Mouse (Mus musculus) ES-E14 (cell line): ENCODE data around the gene Fam171a1. TPM values are rescaled to one million over a fixed set of nuclear protein-coding genes. Genes with fewer than 3 reads are reported as not detected.
A peak's percentile ranks its signal among the peaks of the same experiment; 100 is the strongest.

Source experiments
- DNase-seq: peaks from one replicate; pipeline ENCODE4 v3.0.0-alpha.2; 2013; ENCODE audit warnings: low read depth, low spot score
- H3K27ac ChIP-seq: 2 replicates; pipeline ENCODE4 v1.5.1; 2012; ENCODE audit warnings: low read depth, mild to moderate bottlenecking, low read length, moderate library complexity, mixed read lengths; ENCODE audit not compliant: poor library complexity, insufficient read depth, severe bottlenecking
- H3K36me3 ChIP-seq: 2 replicates; pipeline ENCODE4 v1.6.1; 2012; ENCODE audit warnings: mild to moderate bottlenecking, low read length, moderate library complexity, mixed read lengths; ENCODE audit not compliant: control insufficient read depth, poor library complexity, insufficient read depth, severe bottlenecking
- H3K4me1 ChIP-seq, 2 experiments: fragments of 150-350 bp in 1 of 2; sonication (generic) in 1 of 2; 2 replicates each; pipeline ENCODE4 v1.6.1; 2012; ENCODE audit warnings: low read length in 2 of 2, mild to moderate bottlenecking in 1 of 2, mixed read lengths in 1 of 2; ENCODE audit not compliant: control insufficient read depth in 2 of 2, insufficient read depth in 2 of 2, poor library complexity in 1 of 2
- H3K4me3 ChIP-seq, 2 experiments: fragments of 150-350 bp in 1 of 2; sonication (generic) in 1 of 2; 2 replicates each; pipeline ENCODE4 v1.5.1; 2012; ENCODE audit warnings: low read length in 2 of 2, low read depth in 1 of 2, mild to moderate bottlenecking in 1 of 2, mixed read lengths in 1 of 2; ENCODE audit not compliant: insufficient read depth in 1 of 2, poor library complexity in 1 of 2, severe bottlenecking in 1 of 2
- H3K9ac ChIP-seq: 2 replicates; pipeline ENCODE4 v1.6.1; 2012; ENCODE audit warnings: low read depth, mild to moderate bottlenecking, low read length, mixed read lengths; ENCODE audit not compliant: poor library complexity, insufficient read depth, severe bottlenecking
- H3K9me3 ChIP-seq: fragments of 150-350 bp; sonication (generic); 2 replicates; pipeline ENCODE4 v1.6.1; 2012; ENCODE audit warnings: low read depth, mild to moderate bottlenecking, low read length; ENCODE audit not compliant: control insufficient read depth, insufficient read depth
- CHD2 ChIP-seq: IDR thresholded peaks from 2 replicates; pipeline ENCODE4 v1.6.1; 2014; ENCODE audit warnings: mild to moderate bottlenecking, low read depth, low read length, inconsistent platforms
- HCFC1 ChIP-seq: IDR thresholded peaks from 2 replicates; pipeline ENCODE4 v1.6.1; 2012; ENCODE audit warnings: low read length, inconsistent platforms, borderline replicate concordance; ENCODE audit not compliant: insufficient read depth
- MAFK ChIP-seq: IDR thresholded peaks from 2 replicates; pipeline ENCODE4 v1.6.1; 2014; ENCODE audit warnings: mild to moderate bottlenecking, low read depth, low read length, inconsistent platforms; ENCODE audit not compliant: insufficient read depth
- ZC3H11A ChIP-seq: IDR thresholded peaks from 2 replicates; pipeline ENCODE4 v1.6.1; 2012; ENCODE audit warnings: low read depth, mild to moderate bottlenecking, inconsistent platforms, low read length, borderline replicate concordance
- ZNF384 ChIP-seq: IDR thresholded peaks from 2 replicates; pipeline ENCODE4 v1.6.1; 2012; ENCODE audit warnings: low read depth, low read length, inconsistent platforms
- in situ Hi-C, 2 experiments: fragments of 600-800 bp; cut with MboI; formaldehyde crosslinking; loops; one replicate each; pipeline ENCODE4 v1.15.1; 2025; ENCODE audit warnings: low sequenced_read_pairs in 2 of 2, inconsistent platforms in 1 of 2; ENCODE audit not compliant: unreplicated experiment in 2 of 2
- total RNA-seq: library from RNA; depleted of rRNA; stranded (reverse); fragments of 300-350 nt; gene quantifications from 2 replicates; pipeline ENCODE4 v1.2.3, GENCODE M21; 2012

Fam171a1 gene
- total RNA-seq, 1 experiment = 8.1 TPM

DNA sequence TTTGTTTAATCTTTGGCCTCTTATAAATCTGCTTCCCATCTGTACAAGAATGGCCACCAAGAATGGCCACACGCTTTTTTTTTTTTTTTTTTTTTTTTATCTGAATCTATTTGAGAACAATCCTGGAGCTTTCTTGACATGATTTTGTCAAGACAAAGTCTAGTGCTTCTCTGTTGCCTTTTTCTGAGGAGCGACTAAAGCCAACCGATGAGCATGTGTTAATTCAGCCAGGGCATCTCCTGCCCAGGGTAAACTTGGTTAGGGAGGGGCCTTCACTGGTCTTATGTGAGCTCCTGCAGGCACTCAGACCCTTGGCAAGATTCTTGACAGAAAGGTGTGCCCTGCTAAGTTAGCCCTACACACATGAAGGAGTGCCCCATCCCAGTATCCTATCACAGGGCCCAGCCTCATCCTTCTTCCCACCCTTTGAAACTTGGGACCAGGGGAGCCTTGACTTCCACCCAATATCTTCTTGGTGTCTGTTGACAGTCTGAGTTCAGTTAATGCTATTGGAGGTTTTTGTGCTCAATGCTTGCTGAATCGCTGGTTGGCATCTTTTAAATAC is 5.4 kb downstream of the Fam171a1 start:
- Histone ChIP-seq H3K4me3 (peak overlapping the region; percentile 91 to 92), H3K9me3 (no peaks in the 10 kb centered on the region), H3K36me3 (no peaks in the 10 kb centered on the region), H3K9ac (no peak overlapping the region), H3K27ac (no peak overlapping the region), H3K4me1 (no peaks in the 10 kb centered on the region)
- no peak for DNase-seq
- in situ Hi-C loops = no loop called here
- TF ChIP-seq ZNF384 = peak; percentile 76; the same call in 1 of the 2 replicates
- no peak for TF ChIP-seq MAFK

DNA sequence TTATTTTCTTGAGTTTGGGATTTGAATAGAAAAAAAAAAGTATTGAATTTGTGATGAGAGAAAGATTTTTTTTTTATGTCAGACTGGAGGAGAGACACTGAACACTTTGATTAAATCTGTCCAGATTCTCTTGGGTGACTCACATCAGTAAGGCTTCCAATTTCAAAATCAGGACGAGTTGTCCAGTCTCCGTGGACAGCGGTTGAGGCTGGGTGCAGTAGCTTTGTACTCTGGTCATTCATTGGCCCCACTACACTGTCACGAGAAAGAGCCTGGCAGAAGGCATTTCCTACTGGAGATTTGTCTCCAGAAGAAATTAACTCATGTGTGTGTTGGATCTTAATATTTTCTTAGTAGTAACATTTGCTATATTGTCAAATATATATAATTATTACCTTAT is 8.5 kb downstream of the Fam171a1 start:
- Histone ChIP-seq H3K4me1 (no peaks in the 10 kb centered on the region), H3K36me3 (no peaks in the 10 kb centered on the region), H3K9ac (no peak overlapping the region), H3K9me3 (no peaks in the 10 kb centered on the region), H3K4me3 (no peak overlapping the region), H3K27ac (no peak overlapping the region)
- DNase-seq = no peak
- TF ChIP-seq MAFK (no peak), ZC3H11A (no peak), CHD2 (no peak), HCFC1 (no peak), ZNF384 (no peak)
- in situ Hi-C loops = no loop called here

DNA sequence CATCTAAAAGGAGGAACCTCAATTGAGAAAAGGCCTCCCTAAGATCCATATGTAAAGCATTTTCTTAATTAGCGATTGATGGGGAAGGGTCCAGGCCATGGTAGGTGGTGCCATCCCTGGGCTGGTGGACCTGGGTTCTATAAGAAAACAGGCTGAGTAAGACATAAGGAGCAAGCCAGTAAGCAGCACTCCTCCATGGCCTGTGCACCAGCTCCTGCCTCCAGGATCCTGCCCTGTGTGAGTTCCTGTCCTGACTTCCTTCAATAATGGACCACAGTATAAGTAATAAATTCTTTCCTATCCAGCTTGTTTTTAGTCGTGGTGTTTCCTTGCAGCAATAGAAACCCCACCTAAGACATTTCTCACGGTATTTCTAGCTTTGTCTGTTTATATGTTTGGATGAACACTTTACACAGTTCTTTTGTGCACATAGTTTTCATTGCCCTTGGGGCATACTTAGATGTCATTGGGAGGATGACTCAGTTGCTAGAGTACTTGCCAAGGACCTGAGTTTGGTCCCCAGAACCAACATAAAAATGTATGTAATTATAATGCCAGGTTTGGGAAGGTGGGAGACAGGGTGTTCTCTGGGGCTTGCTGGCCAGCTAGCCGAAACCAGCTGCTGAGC is 13.3 kb downstream of the Fam171a1 start:
- in situ Hi-C loops = no loop called here
- Histone ChIP-seq H3K9ac (no peak overlapping the region), H3K27ac (no peak overlapping the region), H3K9me3 (no peaks in the 10 kb centered on the region), H3K4me1 (no peaks in the 10 kb centered on the region), H3K4me3 (no peak overlapping the region), H3K36me3 (no peaks in the 10 kb centered on the region)
- no peak for TF ChIP-seq HCFC1
- no peak for TF ChIP-seq CHD2
- no peak for TF ChIP-seq ZNF384
- no peak for TF ChIP-seq MAFK
- TF ChIP-seq ZC3H11A = no peak
- DNase-seq = no peak

DNA sequence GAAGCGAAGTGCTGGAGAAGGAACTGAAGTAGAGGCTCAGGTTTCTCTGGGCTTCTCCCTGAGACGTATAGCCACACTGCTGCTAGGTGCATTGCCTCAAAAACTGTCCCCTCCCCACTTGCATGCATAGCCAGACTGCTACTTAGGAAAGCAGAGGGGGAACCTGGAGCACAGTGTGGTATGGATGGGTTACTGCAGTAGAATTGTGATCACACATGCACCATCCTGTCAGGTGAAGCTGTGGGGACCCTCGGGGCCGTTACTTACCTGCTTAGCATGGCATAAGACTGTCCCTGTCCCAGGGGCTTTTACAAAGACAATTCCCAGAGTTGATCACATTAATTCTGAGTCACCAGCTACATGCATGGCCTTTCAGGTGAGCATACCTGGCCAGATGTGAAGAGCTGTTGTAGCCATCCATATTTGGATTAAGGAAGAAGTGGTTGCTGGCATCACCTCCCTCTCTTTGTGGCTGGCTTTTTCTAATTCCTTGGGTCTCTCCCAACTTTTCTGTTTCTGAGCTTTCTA is 14.4 kb downstream of the Fam171a1 start:
- H3K27ac ChIP-seq = no peak overlapping the region
- no peaks in the 10 kb centered on the region for H3K4me1 ChIP-seq
- no peak overlapping the region for H3K4me3 ChIP-seq
- no peak overlapping the region for H3K9ac ChIP-seq
- in situ Hi-C loops = no loop called here
- no peaks in the 10 kb centered on the region for H3K9me3 ChIP-seq
- no peaks in the 10 kb centered on the region for H3K36me3 ChIP-seq
- TF ChIP-seq ZNF384 = no peak
- no peak for TF ChIP-seq CHD2
- TF ChIP-seq HCFC1 = no peak
- no peak for TF ChIP-seq ZC3H11A
- TF ChIP-seq MAFK = no peak
- no peak for DNase-seq

DNA sequence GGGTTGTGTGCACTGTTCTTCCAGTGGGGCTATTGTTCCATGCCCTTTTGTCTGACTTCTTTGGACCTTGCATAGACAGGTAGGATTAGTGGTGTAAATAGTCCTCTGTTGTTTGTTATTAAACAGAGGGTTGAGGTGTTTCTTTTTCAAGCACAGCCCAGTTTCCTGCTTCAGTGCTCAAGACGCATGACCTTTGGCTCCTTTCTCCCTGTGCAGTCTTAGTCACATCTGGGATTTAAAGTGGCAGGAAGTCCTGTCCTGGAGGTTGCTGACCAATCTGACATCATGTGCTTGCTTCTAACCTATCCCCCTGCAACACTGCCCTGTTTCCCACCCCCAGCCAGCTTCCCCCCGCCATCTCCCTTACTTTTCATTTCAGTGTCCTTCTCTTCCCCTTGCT is 14.9 kb downstream of the Fam171a1 start:
- Histone ChIP-seq H3K9me3 (no peaks in the 10 kb centered on the region), H3K9ac (no peak overlapping the region), H3K4me3 (no peak overlapping the region), H3K4me1 (no peaks in the 10 kb centered on the region), H3K36me3 (no peaks in the 10 kb centered on the region), H3K27ac (no peak overlapping the region)
- no peak for DNase-seq
- TF ChIP-seq CHD2 (no peak), MAFK (no peak), ZC3H11A (no peak), ZNF384 (no peak), HCFC1 (no peak)
- in situ Hi-C loops = no loop called here
